Mouse (Mus musculus): ENCODE results near the gene 1810009J06Rik. TPM values are rescaled to one million over a fixed set of nuclear protein-coding genes. Genes with fewer than 3 reads are reported as not detected.
"Not testable (repeated sequence)": the region's sequence is repeated elsewhere in the genome, so short reads cannot be mapped to it uniquely, and the experiment has no call there.

1810009J06Rik gene
- polyA plus RNA-seq (2017; shearing (Covaris generic)) = 1 to 10 TPM in 1 of 2 experiments, not detected in 1; 1.0 TPM

- not testable (repeated sequence) for ATAC-seq
Observed at GRCm38 (mm10) chr6:40964454-40964853, at the start of gene 1810009J06Rik. 1810009J06Rik (plus strand) TSS chr6:40964754.

- ATAC-seq = no peak
Observed at GRCm38 (mm10) chr6:40919954-40920353, 44.6 kb upstream of the 1810009J06Rik start.

GRCm38 (mm10) chr6:40940457-40940856 lies 24.1 kb upstream of the 1810009J06Rik start, which contains the start of gene 1700074P13Rik:
1700074P13Rik (minus strand) TSS chr6:40940557.
- no peak for ATAC-seq

- no peak for ATAC-seq
Observed at GRCm38 (mm10) chr6:40951770-40952169, 12.8 kb upstream of the 1810009J06Rik start, which contains the start of gene Gm4744. Gm4744 (minus strand) TSS chr6:40951870.

GRCm38 (mm10) chr6:40953716-40954115 lies 10.8 kb upstream of the 1810009J06Rik start:
- no peak for ATAC-seq

GRCm38 (mm10) chr6:40999379-40999778 lies 34.8 kb downstream of the 1810009J06Rik start, which contains the start of gene Gm2663:
Gm2663 (minus strand) TSS chr6:40999479.
- not testable (repeated sequence) for ATAC-seq

GRCm38 (mm10) chr6:41015065-41015464 lies 50.5 kb downstream of the 1810009J06Rik start:
- ATAC-seq = peak; percentile 28

Other genes with a start within 250 kb of the 1810009J06Rik start
- gene Moxd2, start 77.3 kb upstream of the 1810009J06Rik start, polyA plus RNA-seq (2017; shearing (Covaris generic)) = under 1 TPM in 1 of 2 experiments, not detected in 1; 0.76 TPM
- not detected for gene Prss58, start 64.4 kb upstream of the 1810009J06Rik start, polyA plus RNA-seq (2017; shearing (Covaris generic))
- not detected for gene 1700074P13Rik, start 24.2 kb upstream of the 1810009J06Rik start, polyA plus RNA-seq (2017; shearing (Covaris generic))
- not detected for gene Gm4744, start 12.9 kb upstream of the 1810009J06Rik start, polyA plus RNA-seq (2017; shearing (Covaris generic))
- gene Gm2663, start 34.7 kb downstream of the 1810009J06Rik start, polyA plus RNA-seq (2017; shearing (Covaris generic)) = not detected
- gene 2210010C04Rik, start 70.8 kb downstream of the 1810009J06Rik start, polyA plus RNA-seq (2017; shearing (Covaris generic)) = under 1 TPM in 1 of 2 experiments, not detected in 1; 0.29 TPM

Measured in activated CD4-positive, CD25-positive, alpha-beta regulatory T cell, adult 4 months (primary cell).